In the genomic region with DNA sequence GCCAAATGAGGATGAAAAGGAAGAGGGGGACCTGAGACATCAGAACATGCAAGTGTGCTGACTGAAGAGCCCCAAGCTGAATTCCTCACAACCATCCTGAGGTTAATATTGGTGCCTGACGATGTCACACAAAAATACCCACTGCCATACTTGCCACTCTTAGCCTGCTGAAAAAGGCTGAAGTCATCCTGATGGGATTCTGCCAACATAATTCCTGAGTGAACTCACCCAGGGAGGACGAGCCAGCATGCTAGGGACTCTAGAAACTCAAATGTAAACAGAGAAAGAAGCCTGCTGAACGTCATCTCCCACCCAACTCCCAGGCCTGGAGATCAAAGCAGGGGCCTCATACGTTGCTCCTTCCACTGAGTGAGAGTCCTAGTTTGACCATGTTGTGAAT, we compare ENCODE assay signal across 15 mouse cellular contexts. TPM values are rescaled to one million over a fixed set of nuclear protein-coding genes. Genes with fewer than 3 reads are reported as not detected.
A peak's percentile ranks its signal among the peaks of the same experiment; 100 is the strongest.
DNase-seq lines count a peak whose midpoint lies in the region; ATAC-seq and TF ChIP-seq lines count a peak whose summit lies in the region.
"Had no signal": no experiment of that assay in that cellular context is flagged by ENCODE, and none has a peak within 500 bp of the region (broad histone marks: within the 10 kb centered on the region; RNA-seq: fewer than 3 reads in every experiment).

No protein-coding gene starts in this region.

- TF ChIP-seq EP300 in heart, postnatal 0 days (IDR thresholded peaks at IDR 0.05; ENCODE audit: low read depth) = no peak

- H3ac ChIP-seq in myocyte (ENCODE audit: control insufficient read depth, insufficient read length) = no peak overlapping the region

- H3K4me1 ChIP-seq in lung, embryonic 14.5 days (ENCODE audit: insufficient read depth) = peaks cover 7% of the 10 kb centered on the region; the same call in 1 of the 2 replicates
- peaks cover 9% of the 10 kb centered on the region for H3K4me1 ChIP-seq in lung, adult 2 months (ENCODE audit: control insufficient read depth, insufficient read depth, low read length)
- H3K4me1 ChIP-seq in heart, postnatal 0 days (ENCODE audit: control insufficient read depth, insufficient read depth) = peaks cover 26% of the 10 kb centered on the region
- H3K4me1 ChIP-seq: liver, embryonic 12.5 days had no signal

- H3K27ac ChIP-seq in lung, embryonic 14.5 days (ENCODE audit: low read depth) = no peak overlapping the region; the same call in 1 of the 2 replicates
- H3K27ac ChIP-seq in heart, postnatal 0 days (ENCODE audit: low read depth) = peak overlapping the region; percentile 71
- H3K27ac ChIP-seq: kidney, postnatal 0 days; left cerebral cortex, adult 2 months; liver, embryonic 12.5 days had no signal

- H3K9ac ChIP-seq in lung, embryonic 14.5 days = no peak overlapping the region
- H3K9ac ChIP-seq in heart, postnatal 0 days (replicated peaks; ENCODE audit: low read depth, low read length) = no peak overlapping the region
- H3K9ac ChIP-seq: liver, embryonic 12.5 days; midbrain, embryonic 12.5 days had no signal

- 18% methylated on average over 4 of the region's 4 CpGs for WGBS in lung, embryonic 14.5 days
- WGBS in lung, adult 2 months = 20% methylated on average over 4 of the region's 4 CpGs
- WGBS in heart, postnatal 0 days = 16% methylated on average over 4 of the region's 4 CpGs

- H3K4me3 ChIP-seq in lung, embryonic 14.5 days (ENCODE audit: low read depth, low read length) = no peak overlapping the region
- H3K4me3 ChIP-seq in lung, adult 2 months (replicated peaks; ENCODE audit: extremely low read depth, low read depth, low read length) = no peak overlapping the region
- H3K4me3 ChIP-seq in heart, postnatal 0 days (ENCODE audit: low read depth, low read length) = no peak overlapping the region
- H3K4me3 ChIP-seq in myocyte = no peak overlapping the region
- H3K4me3 ChIP-seq: left cerebral cortex, adult 2 months; liver, embryonic 12.5 days; midbrain, embryonic 12.5 days had no signal

- TF ChIP-seq CTCF in lung, embryonic 14.5 days (IDR thresholded peaks at IDR 0.05; ENCODE audit: low read depth) = no peak
- TF ChIP-seq CTCF in lung, adult 2 months (IDR thresholded peaks at IDR 0.05; ENCODE audit: insufficient read depth, low read length) = no peak
- no peak for TF ChIP-seq CTCF in heart, postnatal 0 days (IDR thresholded peaks at IDR 0.05; ENCODE audit: low read depth)

- H3K4me2 ChIP-seq in lung, embryonic 14.5 days = no peak overlapping the region
- no peak overlapping the region for H3K4me2 ChIP-seq in heart, postnatal 0 days (ENCODE audit: low read depth, low read length)
- H3K4me2 ChIP-seq in myocyte (ENCODE audit: low read depth) = peak overlapping the region; percentile 16
- H3K4me2 ChIP-seq: liver, embryonic 12.5 days; midbrain, embryonic 12.5 days had no signal

- TF ChIP-seq POLR2A in lung, adult 2 months (IDR thresholded peaks at IDR 0.05; ENCODE audit: borderline replicate concordance, extremely low read depth, low read depth, low read length) = no peak
- no peak for TF ChIP-seq POLR2A in myocyte (IDR thresholded peaks at IDR 0.05; ENCODE audit: insufficient read length, low read depth)

- H3K27me3 ChIP-seq in lung, embryonic 14.5 days (ENCODE audit: insufficient read depth, low read length) = no peaks in the 10 kb centered on the region
- H3K27me3 ChIP-seq in heart, postnatal 0 days (ENCODE audit: control insufficient read depth, insufficient read depth, low read length) = no peaks in the 10 kb centered on the region
- no peaks in the 10 kb centered on the region for H3K27me3 ChIP-seq in myocyte (ENCODE audit: control insufficient read depth, insufficient read depth, insufficient read length)
- H3K27me3 ChIP-seq: liver, embryonic 12.5 days had no signal

- H3K79me2 ChIP-seq in myocyte (ENCODE audit: control insufficient read depth, insufficient read depth) = no peaks in the 10 kb centered on the region

- no peaks in the 10 kb centered on the region for H3K9me3 ChIP-seq in lung, embryonic 14.5 days (ENCODE audit: low read depth, low read length)
- H3K9me3 ChIP-seq in heart, postnatal 0 days (replicated peaks; ENCODE audit: control insufficient read depth, low read length) = no peaks in the 10 kb centered on the region
- H3K9me3 ChIP-seq: liver, embryonic 12.5 days; midbrain, embryonic 12.5 days had no signal

- 0 out of 2 replicates have a peak, but pooled peaks have one; percentile 47 for ATAC-seq in lung, embryonic 14.5 days (ENCODE audit: insufficient read depth)
- ATAC-seq in heart, postnatal 0 days (ENCODE audit: insufficient read depth, low read depth) = peak; percentile 89
- ATAC-seq: CD4-positive, CD25-positive, alpha-beta regulatory T cell, adult 4 months; liver, embryonic 12.5 days had no signal

- H3K36me3 ChIP-seq in lung, embryonic 14.5 days (ENCODE audit: insufficient read depth) = peaks cover 44% of the 10 kb centered on the region
- H3K36me3 ChIP-seq in heart, postnatal 0 days (replicated peaks; ENCODE audit: control insufficient read depth, insufficient read depth, low read length) = peaks cover 45% of the 10 kb centered on the region
- H3K36me3 ChIP-seq in myocyte (ENCODE audit: control insufficient read depth, insufficient read depth) = peaks cover 18% of the 10 kb centered on the region
- H3K36me3 ChIP-seq: midbrain, embryonic 12.5 days had no signal

- DNase-seq in gastrocnemius, postnatal 25 days = peak; percentile 35
- no peak for DNase-seq in gastrocnemius, adult 8-10 months (ENCODE audit: low spot score in 2 of 2)
- peak; percentile 73 for DNase-seq in lung, embryonic 14.5 days
- no peak for DNase-seq in lung, adult 2 months
- DNase-seq in heart, postnatal 0 days (ENCODE audit: low spot score) = peak; percentile 77
- DNase-seq in testis, postnatal 14 days (ENCODE audit: low spot score) = no peak
- DNase-seq in embryo, embryonic 10.5 days (ENCODE audit: low spot score) = no peak
- DNase-seq: spleen, adult 18-20 months; thymus, postnatal 14 days had no signal

TF ChIP-seq in myocyte, 11 proteins besides CTCF, POLR2A, EP300 and RAD21:
- TF ChIP-seq POLR2AphosphoS2 (IDR thresholded peaks at IDR 0.05; ENCODE audit: insufficient read length, low read depth) (peak; percentile 36), TCF3 (IDR thresholded peaks at IDR 0.05; ENCODE audit: insufficient read length, low read depth) (no peak)

RNA-seq across cellular contexts. Expression of gene Bag3, which starts 25.7 kb away (rescaled TPM):
- total RNA-seq in gastrocnemius, postnatal 25 days (2021) = 100 to 1,000 TPM; 122 to 129 TPM
- 100 to 1,000 TPM; 114 to 137 (median 118) TPM for total RNA-seq in gastrocnemius, adult 8-10 months (2022)
- 20.9 and 22.7 TPM in 2 replicates for polyA plus RNA-seq in lung, embryonic 14.5 days (2014; fragmentation: Nextera tagmentation; extraction: Ambion mirVana)
- 58.6 and 60.3 TPM in 2 replicates for polyA plus RNA-seq in lung, adult 2 months (2012; rRNA removed)
- 60.3 and 75.3 TPM in 2 replicates for total RNA-seq in heart, postnatal 0 days (2014; rRNA removed; ENCODE audit: low replicate concordance)
- 43.8 and 46.3 TPM in 2 replicates for polyA plus RNA-seq in heart, postnatal 0 days (2015; fragmentation: Nextera tagmentation; extraction: Ambion mirVana)
- 68.3 TPM for polyA plus RNA-seq in myocyte (2012; fragmentation: generic; extraction: Trizol)

Comparison
In these comparisons a context has a peak if more than half of its experiments do, and no peak if none do; other contexts are left out.
1. DNase-seq: peak in gastrocnemius, postnatal 25 days (single experiment), lung, embryonic 14.5 days (single experiment) and heart, postnatal 0 days (single experiment); none in gastrocnemius, adult 8-10 months (0 of 2), lung, adult 2 months (single experiment), testis, postnatal 14 days (single experiment) and embryo, embryonic 10.5 days (single experiment).